Mouse (Mus musculus) layer of hippocampus, adult 9-11 months (tissue): ENCODE results near the gene Mef2a.
"Not testable (repeated sequence)": the region's sequence is repeated elsewhere in the genome, so short reads cannot be mapped to it uniquely, and the experiment has no call there.

Experiments used
- DNase-seq: peaks from one replicate; pipeline ENCODE4 v3.0.0; 2022

The Mef2a gene

GRCm38 (mm10) chr7:67369645-67370044, 3.0 kb downstream of the Mef2a start:
- no peak for DNase-seq

DNA sequence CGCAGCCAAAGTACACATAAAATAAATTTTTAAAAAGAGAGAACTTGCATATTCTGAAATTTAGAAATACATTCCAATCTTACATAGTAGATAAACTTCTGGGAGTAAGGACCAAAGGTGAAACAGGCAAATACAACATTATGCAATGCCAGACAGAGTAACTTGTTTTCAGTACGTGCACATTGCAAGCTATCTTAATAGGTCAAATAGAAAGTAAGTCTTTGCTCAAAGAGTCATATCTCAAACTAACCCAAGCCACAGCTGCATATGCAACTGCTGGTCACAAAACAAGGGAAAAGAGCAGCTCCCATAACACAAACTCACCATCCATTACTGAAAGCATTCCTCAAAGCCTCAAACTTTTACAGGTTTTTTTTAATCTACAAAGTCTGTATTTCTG, 4.3 kb downstream of the Mef2a start:
- DNase-seq = no peak

DNA sequence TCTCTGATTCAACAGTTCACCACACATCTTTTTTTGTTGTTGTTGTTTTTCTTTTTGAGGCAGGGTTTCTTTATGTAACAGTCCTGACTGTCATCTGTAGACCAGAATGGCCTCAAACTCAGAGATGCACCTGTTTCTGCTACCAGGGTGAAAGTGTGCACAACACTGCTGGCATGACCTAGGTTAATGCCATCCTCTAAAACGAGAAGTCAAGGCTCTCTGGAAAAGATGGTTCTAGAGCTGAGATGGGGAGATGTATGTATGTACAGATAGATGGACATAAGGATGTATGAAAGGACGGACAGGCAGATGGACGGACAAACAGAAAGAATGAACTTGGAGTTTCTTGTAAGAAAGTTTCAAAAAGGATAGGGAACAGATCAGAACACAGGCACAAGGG, 12.1 kb downstream of the Mef2a start:
- no peak for DNase-seq

DNA sequence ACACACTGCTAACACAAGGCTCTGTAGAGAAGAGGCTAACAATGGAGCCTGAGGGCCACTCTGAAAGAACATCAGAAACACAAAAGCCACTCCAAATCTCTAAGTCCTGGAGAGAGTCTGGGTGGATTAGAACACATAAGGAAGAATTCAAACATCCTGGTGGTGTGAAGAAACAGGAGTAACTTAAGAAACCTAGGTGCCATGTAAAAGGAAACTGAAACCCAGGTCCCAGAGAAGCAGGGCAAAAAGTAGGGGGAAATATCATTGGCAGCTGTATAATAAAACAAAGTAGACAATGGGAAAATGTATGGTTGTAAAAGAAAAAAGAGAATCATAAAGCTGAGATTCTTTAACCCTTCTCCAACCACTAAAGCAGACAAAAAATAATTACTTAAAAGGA, 12.8 kb downstream of the Mef2a start:
- no peak for DNase-seq

DNA sequence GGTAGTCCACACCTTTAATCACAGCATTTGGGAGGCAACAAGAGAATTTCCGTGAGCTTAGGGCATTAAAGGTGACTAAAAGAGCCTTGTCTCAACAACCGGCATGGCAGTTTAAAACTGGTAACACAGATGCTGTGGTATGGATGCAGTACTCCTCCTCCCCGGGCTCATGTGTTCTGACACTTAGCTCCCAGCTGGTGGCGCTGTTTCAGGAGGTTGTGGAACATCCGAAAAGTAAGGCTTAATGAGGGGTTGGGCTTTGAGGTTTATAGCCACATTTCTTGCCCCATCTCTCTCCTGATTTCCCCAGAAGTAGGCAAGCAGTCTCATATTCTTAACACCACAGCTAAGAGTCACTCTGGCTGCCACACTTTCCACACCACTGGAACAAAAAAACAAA, 16.8 kb downstream of the Mef2a start:
- DNase-seq = no peak

DNA sequence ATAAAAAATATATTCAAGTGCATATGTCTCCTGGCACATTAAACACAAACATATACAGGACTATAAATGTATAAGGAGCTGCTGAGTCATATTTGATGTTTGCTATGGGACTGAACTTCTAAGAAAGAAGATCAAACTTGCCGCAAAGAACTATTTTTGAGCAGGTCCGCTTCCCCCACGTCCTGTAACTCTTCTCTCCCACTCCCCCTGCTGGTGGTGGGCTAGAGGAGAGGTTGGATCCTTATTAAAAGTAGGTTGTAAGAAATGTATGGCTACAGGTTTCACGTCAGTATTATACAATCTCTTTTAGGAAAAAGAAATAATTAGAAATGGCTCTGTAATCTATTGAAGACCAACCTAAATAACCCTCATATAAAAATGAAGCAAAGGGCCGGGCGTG, 19.0 kb downstream of the Mef2a start:
- DNase-seq = no peak

GRCm38 (mm10) chr7:67352989-67353388, 19.7 kb downstream of the Mef2a start:
- DNase-seq = no peak

DNA sequence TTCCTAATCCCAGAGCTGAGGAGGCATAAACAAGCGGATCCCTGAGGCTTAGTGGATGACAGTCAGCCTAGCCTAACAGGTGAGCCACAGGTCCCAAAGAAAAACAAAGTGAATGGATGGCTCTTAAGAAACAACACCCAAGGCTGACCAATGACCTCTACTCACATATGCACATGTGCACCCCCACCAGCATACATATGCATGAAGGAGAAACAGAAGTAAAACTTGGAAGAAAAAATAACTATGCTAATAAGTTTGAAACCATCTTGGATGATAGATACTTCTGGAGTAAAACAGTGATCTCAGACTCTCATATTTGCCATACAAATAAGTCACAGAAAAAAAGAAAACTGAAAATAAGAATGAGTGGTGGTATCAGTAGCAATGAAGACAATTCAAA, 28.2 kb downstream of the Mef2a start:
- DNase-seq = no peak

- DNase-seq = no peak
Observed at GRCm38 (mm10) chr7:67342067-67342625, 30.5 kb downstream of the Mef2a start.

DNA sequence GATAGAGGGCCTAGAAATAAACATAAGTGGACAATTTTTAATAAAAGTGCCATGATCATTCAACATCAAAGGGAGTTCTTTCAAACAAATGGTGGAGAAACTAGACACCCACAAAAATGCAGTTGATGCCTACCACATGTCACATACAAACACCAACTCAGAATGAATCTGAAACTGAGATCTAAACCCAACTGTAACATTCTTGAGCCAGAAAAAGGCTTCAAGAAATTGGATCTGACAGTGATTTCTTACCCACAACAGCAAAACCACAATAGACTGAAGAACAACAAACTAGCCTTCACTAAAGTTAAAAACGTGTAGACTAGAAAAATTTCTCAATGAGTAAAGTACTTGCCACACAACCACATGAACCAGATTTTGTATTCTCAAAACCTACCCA, 52.3 kb downstream of the Mef2a start:
- no peak for DNase-seq

GRCm38 (mm10) chr7:67318697-67319096, 54.0 kb downstream of the Mef2a start:
- no peak for DNase-seq

- DNase-seq = no peak
Observed at GRCm38 (mm10) chr7:67313200-67313599, 59.5 kb downstream of the Mef2a start.

DNA sequence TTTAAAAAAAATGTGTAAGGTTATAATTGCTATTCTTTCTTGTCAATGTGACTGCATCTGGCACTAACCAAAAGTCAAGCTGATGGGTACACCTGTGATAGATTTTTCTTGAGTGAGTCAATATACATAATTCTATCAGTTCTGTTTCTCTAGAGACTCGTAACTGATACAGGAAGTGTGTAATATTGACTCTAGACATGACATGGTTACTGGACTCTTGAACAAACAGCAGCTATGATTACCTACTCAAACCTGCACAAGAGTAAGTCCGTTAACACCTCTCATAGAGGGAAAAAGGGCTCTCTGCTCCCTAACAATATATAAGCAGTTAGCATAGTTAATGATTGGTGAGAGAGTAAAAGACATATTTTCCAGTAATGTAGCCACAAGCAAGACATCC, 62.5 kb downstream of the Mef2a start:
- no peak for DNase-seq

GRCm38 (mm10) chr7:67308102-67308501, 64.6 kb downstream of the Mef2a start:
- DNase-seq = no peak

GRCm38 (mm10) chr7:67307078-67307477, 65.6 kb downstream of the Mef2a start:
- DNase-seq = no peak

DNA sequence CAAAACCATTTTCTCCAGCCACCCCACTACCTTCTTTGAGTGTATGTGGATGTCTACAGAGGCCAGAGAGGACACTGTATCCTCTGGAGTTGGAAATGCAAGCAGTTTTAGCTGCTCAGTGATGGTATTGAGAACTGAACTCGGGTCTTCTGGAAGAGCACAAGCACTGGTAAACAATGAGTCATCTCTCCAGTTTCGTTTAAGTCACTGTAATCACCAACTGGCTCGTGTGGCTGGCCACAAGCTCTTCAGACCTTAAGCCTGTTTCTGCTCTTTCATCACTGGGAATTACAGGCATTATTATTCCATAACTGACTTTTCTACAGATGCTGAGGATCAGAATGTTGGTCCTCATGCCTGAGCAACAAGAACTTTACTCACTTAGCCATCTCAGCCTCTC, 67.7 kb downstream of the Mef2a start:
- no peak for DNase-seq

GRCm38 (mm10) chr7:67296419-67296818, 76.2 kb downstream of the Mef2a start:
- no peak for DNase-seq

- DNase-seq = no peak
Observed at GRCm38 (mm10) chr7:67291356-67291755, 81.3 kb downstream of the Mef2a start.

- DNase-seq = peak; percentile 8
Observed at GRCm38 (mm10) chr7:67287456-67287855, 85.2 kb downstream of the Mef2a start.

DNA sequence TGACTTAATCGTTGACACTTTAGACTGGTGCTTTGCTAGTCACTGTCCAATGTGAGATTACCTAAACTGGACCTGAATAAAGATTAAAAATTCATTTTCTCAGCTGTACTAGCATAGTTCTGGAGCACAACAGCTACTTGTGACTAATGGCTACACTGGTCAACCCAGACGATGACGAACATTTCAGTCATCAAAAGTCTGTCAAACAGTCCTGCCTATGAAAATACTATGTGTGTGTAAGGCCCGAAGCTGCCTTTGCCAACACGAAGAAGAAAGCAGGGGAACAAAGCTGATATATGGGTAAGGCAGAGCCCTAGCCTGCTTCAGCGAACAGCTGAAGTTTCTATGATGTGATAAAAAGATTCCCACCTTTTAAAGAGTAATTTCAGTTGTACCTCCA, 89.1 kb downstream of the Mef2a start:
- DNase-seq = no peak

GRCm38 (mm10) chr7:67270447-67270846, 102.2 kb downstream of the Mef2a start:
- not testable (repeated sequence) for DNase-seq

DNA sequence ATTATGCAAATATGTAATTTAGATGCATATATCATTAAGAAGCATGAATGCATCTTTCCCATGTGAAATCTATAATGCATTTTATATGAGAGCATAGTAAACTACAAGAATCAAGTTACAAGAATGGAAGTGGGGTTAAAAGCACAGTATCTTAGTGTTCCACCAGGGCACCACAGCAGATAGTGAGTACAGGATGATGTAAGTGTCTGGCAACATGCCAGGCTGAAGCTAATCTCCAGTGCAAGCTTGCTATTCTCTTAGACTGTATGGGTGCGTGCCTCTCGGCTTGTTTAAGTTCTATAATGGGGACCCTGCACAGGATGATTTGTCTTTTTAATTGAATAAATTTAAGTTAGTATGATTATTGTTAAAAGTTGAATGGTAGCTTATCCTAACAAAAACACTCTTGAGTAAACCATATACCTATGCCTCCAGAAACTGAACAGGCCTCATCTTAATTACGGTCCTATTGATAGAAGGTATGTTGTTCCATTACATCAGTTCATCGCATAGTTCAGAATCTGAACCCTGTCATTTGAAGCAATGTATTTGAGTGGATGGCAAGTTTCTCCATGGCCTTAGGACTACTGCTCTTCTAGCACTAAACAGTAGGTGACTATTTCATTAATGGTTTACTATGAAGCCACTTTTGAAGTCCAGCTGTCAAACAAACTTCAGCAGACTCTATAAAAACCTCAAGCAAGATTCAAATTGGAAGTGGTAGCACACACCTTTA, 112.7 kb downstream of the Mef2a start:
- peak; percentile 66 for DNase-seq

DNA sequence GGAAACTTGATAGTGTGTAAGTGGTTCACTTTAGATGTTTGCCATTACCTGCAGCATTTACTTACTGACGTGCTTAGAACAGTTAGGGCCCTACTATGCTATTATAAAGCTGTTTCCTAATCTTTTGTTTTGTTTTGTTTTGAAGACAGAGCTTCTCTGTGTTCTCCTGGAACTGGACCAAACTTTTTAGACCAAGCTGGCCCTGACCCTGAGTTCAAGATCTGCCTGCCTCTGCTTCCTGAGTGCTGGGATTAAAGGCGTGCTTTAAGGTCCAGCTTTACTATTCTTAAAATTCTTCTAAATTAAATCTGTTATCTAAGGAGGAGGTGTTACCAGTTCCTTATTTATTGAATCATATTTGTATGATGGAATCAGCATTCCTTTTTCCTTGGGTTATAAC, 126.6 kb downstream of the Mef2a start:
- no peak for DNase-seq

DNA sequence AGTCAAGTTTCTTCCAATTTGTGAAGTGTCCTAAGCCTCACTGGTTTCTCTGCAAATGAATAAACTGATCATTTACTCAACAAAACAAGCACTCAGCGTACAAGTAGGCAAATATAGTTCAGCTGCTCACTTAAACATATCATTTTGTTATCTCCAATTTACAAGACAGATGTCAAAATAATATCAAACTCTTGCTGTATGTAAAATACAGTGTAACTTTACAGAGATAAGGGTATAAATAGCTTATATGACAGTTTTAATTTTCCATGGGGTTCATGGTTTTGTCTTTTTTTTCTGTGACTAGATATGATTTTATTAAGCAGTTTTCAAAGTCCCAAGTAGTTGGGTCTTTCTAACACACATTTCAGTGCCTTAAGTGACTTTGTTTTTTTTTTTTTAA, 127.4 kb downstream of the Mef2a start:
- DNase-seq = no peak

GRCm38 (mm10) chr7:67243894-67244282, 128.8 kb downstream of the Mef2a start:
- no peak for DNase-seq
